Mouse (Mus musculus): Measurements from ENCODE around the gene Atp1a1. TPM values are rescaled to one million over a fixed set of nuclear protein-coding genes. Genes with fewer than 3 reads are reported as not detected.
A peak's percentile ranks its signal among the peaks of the same experiment; 100 is the strongest.

Gene Atp1a1
- total RNA-seq (2021): 100 to 1,000 TPM in 1 of 2 experiments, 10 to 100 TPM in 1; 59.0 to 119 TPM
- long read RNA-seq, experiment 1, transcript Atp1a1-201 (23 exons, 3,679 nt): major isoform, 25 of 40 reads
- long read RNA-seq, experiment 1, partial matches to known transcripts: 6 of 40 reads
- long read RNA-seq, experiment 1, other reads (novel, unspliced or antisense): 9 of 40 reads
- long read RNA-seq, experiment 2, transcript Atp1a1-201 (23 exons, 3,679 nt): major isoform, 18 of 29 reads
- long read RNA-seq, experiment 2, partial matches to known transcripts: 4 of 29 reads
- long read RNA-seq, experiment 2, other reads (novel, unspliced or antisense): 7 of 29 reads

DNA sequence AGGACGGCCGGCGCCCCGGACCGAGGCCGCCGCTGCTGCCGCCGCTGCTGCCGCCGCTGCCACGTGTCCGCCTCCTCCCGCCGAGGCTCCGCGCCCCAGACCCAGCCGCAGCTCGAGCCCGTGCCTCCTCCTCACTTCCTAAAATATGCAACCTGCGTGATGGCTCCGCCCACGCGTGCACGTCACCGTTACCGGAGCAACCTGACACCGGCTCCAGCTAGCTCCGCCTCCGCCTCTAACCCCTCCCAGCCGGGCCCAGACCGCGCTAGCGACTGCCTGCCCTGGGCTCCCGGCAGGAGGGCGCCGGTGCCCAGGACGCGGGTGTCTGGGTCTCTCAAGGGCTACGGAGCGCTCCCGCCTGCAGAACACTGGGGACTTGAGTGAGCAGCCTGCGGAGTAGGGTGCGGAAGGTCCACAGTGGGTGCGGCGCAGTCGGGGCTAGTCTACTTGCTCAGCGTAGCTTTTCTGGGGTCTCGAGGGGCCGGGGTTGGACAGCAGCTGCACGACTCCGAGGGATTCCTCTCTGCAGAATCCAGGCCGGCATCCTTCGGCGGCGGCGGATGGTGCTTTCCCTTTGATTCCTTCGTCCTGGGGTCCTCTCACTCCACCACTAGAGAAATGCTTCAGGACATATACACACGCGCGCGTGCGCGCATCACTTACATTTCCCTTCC, at the start of gene Atp1a1:
Gene Atp1a1, minus strand, starts transcription at position 135 of the 674 bp plus-strand sequence.
- peak; percentile 97 for DNase-seq (ENCODE audit: low spot score)

DNA sequence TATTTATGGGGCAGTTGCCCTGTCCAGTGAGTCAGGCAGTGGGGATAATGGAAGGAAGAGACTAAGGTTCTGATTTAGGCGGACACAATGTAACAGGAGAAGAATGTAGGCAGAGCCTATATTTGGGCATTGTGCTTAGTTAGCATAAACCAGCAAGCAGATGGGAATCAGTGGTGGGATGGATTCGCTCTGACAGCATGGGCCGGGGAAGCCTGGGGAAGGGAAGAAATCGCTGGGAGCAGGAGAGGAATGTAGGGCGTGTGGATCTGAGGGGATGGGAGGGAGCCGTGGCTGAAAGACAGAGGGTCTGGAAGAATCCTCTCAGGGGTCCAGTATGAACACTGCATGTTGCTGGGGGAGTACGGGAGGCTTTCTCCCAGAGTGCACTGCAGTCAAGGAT, 49.0 kb upstream of the Atp1a1 start:
- no peak for DNase-seq (ENCODE audit: low spot score)

DNA sequence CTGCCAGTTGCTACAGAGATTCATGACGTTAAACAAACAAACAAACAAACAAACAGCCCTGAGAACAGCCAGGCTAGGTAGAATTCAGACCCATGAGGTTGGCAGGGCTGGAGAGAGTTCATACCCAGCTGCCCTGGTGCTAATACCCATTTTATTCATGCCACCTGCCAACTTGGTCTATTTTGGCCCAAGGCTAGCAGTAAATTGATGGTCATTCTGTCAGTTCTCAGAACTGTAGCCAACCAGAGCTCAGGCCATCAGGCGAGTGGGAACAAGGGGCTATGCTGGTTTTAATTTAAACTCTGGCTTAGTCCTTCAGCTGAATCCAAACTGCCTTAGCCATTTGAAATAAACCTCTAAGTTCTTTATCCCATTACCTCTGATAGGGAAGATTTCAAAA, 48.5 kb upstream of the Atp1a1 start:
- peak; percentile 10 for DNase-seq (ENCODE audit: low spot score)

DNA sequence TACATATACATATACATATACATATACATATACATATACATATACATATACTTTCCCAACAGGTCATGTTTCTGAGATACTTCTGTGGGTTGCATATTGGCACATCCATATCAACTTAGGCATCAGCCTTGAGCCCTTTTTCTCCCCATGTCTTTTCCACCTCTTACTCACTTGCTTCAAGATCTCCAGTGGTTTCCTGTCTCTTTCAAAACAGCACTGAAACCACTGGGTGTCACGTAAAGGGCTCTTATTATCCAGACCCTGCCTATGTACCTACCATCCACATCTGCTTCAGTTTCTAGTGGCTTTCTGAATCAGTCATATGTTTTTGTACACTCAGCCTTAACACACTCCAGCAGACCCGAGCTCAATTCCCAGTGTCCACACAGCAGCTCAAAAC, 45.8 kb upstream of the Atp1a1 start:
- no peak for DNase-seq (ENCODE audit: low spot score)

DNA sequence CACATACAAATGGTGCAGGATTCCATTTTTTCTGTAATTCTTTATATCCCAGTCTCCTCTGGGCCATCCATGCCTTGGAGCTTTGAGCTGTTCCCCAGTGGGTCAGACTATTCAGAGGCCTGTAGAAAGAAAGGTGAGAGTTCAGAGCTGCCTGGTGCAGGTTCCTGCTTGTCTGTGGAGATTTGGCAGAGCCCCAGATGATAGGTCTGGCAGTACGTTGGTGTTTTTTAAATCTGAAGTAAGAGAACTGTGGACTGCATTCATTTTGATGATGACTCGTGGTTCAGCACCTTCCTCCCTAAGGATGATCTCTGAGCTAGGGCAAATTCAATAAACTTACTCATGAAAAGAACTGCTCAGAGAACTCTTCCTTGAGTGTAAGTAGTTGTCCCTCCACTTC, 44.8 kb upstream of the Atp1a1 start:
- no peak for DNase-seq (ENCODE audit: low spot score)

DNA sequence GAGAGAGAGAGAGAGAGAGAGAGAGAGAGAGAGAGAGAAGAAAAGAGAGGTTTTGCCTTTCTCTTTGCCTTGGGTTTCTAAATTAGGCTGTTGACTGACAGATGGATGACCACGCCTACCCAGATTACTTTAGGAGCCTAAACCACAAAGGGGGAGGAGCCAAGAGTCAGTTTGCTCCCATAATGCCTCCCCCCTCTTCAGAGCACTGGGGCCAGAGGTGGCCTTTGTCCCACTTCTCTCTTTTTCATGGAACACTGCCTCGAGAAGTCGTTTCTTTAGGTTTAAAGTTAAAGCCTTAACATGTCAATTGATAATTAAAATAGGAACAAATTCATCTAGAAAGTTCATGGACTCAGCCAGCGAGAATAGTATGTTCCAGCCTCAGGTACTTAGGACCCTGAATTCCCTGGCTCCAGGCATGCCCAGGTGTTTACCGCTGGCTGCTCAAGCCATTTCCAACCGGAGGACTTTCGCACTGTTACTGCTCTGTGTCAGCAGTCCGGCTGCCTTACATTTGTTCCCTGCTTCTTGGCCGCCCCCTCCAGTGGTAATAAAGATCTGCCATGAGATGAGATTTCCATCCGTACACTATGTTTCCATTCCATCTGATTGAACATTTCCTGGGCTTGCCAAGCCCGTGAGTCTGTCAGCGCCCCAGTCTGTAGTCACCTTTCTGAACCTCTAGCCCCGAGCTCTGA, 43.8 kb upstream of the Atp1a1 start:
- peak; percentile 57 for DNase-seq (ENCODE audit: low spot score)

DNA sequence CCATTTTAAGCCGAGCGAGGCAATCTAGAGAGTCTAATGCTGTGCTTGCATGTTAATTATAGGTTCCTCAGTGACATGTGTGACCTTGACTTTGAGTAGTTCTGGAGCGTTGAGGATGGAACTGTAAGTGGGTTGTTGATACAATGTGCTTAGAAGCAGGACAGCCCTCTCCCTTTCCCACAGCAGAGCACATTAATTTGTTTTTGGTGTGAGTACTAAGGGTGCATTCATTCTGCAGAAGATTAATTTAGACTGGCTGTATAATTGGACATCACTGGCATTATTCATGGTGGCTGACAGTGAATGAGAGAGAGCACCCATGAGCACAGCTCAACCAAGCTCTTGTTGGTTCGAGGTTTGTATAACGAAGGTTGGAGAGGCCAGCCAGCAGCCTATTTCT, 42.3 kb upstream of the Atp1a1 start:
- no peak for DNase-seq (ENCODE audit: low spot score)

DNA sequence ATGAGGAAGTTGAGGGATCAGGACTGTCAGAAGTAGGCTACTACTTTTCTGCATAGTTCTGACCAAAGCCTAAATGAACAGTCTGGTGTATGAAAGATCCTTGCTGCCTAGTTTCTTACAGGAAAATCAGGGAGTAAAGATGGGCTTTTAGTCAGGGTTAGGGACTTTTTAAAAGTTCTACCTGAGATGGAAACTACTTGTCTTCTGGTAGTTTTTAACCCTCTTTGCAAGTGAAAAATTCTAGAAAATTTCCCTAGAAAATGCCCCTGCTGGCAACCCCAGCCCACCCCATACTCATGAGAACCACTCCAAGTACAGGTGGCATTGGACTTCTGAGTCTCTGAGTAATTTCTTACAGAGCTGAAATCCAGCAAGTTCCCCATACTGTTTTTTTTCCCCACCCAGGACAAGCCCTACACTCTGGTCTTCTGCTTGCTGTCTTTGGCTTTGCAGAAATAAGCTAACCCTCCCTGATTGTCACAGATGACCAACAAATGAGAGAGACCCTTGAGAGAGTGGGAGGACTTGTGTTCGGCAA, 41.2 kb upstream of the Atp1a1 start:
- no peak for DNase-seq (ENCODE audit: low spot score)

DNA sequence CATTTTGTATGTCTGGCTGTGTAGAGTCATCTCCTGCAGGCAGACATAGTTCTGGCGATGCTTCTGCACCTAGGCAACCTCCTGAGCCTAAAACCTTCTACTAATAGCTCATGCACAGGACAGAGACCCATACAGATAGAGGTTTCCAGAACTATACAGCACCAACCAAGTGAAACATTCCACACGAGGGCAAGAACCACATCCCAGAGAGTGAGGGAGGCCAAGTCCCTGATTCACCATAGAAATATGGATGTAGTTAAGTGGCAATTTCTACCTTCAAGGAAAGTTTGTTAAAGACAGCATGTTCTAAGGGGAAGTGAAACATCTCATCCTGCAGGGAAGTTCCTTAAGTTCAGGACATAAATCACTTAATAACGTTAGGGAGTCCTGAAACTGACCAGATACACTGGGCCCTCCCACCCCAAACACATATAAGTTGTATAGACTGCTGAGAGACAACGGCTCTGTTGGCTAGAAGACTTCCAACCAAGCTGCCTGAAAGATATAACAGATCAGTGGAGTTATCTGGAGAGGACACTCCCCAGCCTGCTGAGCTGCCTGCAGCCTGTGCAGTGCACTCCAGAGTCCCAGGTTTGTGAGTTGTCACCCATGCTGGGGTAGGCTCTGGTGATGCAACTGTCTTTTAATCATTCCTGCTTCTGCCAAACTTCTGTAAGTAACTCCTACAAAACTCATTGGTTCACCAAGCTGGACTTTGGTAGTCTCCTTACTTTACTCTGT, 39.7 kb upstream of the Atp1a1 start:
- DNase-seq (ENCODE audit: low spot score): no peak

DNA sequence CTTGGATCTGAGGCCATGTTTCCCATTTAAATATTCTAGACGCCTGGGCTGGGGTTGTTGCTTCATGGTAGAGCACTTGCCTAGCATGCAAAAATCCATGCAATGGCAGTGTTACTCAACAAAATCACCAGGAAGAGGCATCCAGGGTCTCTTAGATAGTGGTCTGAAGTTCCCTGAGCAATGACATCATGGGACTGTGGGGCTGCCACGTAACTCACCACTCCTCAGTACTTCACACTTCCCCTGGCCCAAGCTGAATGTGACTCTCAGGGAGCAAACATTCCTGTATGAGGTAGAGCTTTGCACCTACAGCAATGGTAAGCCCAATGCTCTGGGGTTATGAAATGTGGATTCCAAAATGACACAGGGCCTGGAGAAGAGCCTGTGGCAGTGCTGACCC, 38.8 kb upstream of the Atp1a1 start:
- no peak for DNase-seq (ENCODE audit: low spot score)

DNA sequence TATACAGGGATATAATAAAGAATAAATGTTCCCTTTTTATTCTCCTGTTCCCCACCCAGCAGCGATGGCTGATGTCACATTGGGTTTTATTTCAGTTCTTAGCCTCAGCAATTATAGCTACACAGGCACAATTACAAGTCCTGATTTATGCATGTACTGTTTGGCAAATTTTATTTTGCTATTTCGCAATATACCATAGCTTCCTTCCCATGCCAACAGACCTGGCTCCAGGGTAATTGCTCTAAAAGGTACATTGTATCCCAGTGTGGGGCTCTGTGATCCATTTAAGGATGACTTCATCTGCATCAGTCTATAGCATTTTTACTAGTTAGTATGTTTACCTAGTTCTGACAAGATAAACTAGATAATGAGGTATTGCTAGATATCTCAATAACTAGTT, 33.7 kb upstream of the Atp1a1 start:
- DNase-seq (ENCODE audit: low spot score): no peak

DNA sequence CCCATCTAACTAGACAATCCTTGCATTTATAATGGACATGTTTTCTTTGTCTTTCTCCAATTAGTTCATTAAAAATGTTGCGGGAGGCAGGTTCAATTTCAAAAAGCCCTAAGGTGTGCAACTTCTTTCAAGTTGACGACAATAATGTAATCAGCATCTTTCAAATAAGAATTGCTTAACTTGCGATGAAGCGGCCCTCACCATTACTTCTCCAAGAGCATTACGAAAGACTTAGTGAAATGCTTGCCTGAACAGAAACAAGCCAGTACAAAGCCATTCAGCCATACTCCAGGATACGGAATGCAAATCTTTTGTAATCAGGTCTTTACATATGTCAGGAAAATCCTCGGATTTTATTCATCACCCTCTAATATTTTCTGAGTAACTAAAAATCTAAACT, 32.0 kb upstream of the Atp1a1 start:
- no peak for DNase-seq (ENCODE audit: low spot score)

DNA sequence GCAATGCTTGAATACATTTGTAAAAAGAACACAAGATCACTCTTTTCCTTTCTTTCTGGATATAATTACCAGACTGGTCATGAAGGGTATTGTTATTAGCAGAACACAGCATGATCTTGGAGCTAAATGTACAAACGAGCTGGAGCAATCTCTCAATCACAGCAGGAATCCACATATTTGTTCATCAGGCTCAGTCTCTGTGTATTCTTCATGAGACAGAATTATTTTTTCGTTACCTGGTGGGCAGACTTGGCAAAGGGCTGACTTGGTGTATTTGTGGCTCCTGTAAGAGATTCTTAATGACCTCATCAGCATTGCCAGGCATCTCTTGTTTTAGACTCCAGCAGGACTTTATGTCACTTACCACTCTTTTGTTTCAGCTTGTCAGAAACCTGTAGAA, 31.6 kb upstream of the Atp1a1 start:
- DNase-seq (ENCODE audit: low spot score): no peak

DNA sequence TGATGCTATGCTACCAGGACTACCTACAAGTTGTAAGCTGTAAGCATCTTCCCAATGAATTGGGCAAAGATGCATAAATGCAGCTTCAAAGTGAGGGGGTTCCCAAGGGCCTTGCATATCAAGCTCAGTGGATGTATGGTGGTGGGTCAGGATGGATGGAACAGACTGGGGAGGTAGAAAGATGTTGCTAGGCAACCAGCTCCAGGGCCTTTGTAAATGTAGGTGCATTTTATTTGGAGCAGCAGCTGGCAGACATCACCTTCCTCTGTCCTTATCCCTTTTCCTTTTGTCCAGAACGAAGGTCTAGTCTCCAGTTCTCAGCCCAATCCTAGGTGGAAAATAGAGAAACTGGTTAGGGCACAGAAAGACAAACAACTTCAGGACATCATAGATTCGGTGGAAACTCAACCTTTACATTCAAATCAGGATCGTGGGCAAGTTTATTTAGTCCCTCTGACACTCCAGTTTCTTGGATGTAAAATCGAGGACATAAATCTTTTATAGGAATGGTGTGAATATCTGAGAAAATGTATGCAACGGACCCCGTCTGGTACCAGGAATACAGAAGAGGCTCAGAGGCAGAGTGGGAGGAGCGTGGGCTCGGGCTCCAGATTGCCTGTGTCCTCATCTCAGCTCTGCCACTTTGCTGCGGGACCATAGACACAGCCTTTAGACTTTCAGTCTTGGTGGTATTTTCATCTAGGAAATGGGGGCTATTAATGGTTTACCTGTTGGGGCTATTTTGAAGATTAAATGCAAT, 29.8 kb upstream of the Atp1a1 start:
- no peak for DNase-seq (ENCODE audit: low spot score)

DNA sequence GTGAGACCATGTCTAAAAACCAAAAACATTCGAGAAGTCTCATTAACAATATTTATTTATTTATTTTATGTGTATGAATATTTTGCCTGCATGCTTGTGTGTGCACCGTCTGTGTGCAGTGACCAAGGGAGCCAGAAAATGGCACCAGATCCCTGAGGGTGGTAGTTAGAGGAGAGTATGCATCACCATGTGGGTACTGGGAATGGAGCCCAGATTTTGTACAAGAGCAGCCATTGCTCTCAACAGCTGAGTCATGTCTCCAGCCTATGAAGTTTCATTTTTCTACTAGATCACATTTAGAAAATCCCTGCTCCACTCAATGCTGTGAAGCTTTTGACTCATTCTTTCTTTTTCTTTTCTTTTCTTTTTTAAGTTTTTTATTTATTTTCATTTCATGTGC, 23.8 kb upstream of the Atp1a1 start:
- DNase-seq (ENCODE audit: low spot score): no peak

DNA sequence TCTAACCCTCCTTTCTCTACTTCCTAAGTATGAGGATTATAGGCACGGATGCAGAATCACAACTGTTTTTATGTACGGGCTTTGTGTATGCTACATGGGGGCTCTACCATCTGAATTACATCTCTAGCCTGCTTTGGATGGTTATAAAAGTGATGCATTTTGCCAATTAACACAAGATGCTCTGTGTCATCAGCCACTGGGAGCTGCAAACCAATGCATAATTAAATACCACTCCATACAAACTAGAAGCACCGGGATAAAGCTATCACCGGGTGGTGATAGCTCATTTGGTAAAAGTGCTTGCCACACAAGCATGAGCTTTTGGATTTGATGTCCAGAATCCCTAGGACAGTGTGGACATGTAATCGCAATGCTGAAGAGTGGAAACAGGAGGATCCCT, 19.8 kb upstream of the Atp1a1 start:
- no peak for DNase-seq (ENCODE audit: low spot score)

DNA sequence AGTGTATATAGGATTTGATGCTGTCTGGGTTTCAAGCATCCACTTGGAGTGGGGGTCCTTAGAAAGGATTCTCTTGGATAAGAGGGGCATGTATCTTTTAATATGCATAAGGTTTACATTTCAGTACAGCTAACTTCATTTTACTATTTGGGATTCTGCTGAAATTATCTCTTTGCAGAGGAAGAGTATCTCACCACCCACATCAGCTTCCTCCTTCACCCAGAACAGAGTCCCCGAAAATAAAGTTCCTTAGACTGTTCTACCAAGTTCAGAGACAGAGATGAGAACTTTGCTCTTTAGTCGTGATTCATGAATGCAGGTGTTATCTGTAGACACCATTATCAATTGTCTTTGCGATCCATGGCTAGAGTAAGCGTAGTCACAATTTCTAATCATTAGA, 14.5 kb upstream of the Atp1a1 start:
- no peak for DNase-seq (ENCODE audit: low spot score)

DNA sequence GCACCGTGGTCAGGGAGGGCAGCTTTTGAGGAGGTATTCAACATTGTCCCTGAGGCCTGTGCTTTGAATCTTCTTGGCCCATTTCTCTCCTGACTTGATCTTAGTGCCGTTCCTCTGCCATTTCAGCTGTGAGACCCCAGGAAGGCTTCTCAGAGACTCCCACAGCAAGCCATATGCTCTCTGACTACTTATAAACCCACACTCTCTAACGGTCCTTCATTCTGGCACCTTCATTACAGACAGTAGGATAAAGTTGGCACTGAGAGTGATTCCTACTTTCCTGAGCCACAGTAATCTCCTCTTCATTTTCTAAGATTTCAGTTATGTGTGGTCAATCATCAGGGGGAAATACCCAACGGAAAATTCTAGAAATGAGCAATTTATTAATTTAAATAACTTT, 14.0 kb upstream of the Atp1a1 start:
- DNase-seq (ENCODE audit: low spot score): no peak

DNA sequence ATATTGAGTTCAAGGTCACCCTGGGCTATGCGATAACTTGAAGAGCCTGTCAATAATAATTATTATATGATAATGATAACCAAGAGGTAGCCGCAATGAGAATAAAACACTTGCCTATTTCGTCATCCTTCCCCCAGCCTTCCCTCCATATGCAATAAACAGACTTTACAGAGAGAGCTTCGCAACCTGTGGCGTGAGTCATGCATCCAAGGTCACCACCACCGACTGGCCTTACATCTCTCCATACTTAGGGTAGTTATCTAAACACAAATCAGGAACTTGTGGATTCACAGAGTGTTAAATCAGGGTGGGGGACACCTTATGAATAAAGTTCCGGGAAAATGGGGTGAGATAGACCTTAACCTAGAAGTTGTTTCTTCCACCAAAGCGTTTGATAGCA, 13.0 kb upstream of the Atp1a1 start:
- DNase-seq (ENCODE audit: low spot score): no peak

DNA sequence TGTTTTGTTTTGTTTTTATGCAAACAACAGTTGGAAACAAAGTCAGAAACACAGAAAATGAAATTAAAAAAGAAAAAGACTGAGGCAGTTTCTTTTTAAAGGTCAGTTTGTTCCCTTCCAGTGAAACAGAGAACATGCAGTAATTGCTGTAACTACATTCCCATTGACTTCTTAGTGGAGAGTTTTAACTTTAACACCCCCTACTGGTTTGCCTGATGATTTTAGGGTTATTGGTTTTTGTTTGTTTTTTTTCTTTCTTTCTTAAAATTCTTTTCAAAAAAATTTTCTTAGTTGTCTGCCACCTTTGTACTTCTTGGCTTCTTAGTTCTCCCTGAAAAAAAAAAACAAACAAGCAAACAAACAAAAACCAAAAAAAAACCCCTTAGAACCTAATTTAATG, 12.5 kb upstream of the Atp1a1 start:
- DNase-seq (ENCODE audit: low spot score): no peak

DNA sequence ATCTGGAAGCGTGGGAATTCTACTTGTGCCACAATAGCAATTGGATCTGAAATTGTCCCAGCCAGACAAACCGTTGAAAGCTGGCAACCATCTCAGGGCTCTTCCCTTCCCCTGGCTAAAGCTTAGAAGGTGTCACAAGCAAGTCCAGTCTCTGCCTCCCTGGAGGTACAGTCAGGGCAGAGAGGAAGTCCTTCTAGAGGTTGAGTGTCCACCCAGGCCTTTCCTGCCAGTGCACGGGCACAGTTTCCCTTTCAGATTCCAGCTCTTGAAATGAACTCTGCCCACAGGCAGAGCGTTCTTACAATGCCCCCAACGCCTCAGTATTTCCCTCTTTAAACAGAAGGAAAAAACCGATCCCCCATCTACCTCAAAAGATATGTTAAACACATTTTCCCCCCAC, 11.4 kb upstream of the Atp1a1 start:
- no peak for DNase-seq (ENCODE audit: low spot score)

Measured in gastrocnemius, adult 18-20 months (tissue).